Mouse (Mus musculus): ENCODE results near the gene Dus2. TPM values are rescaled to one million over a fixed set of nuclear protein-coding genes. Genes with fewer than 3 reads are reported as not detected.
"Not testable (repeated sequence)": the region's sequence is repeated elsewhere in the genome, so short reads cannot be mapped to it uniquely, and the experiment has no call there.

Dus2 gene
- polyA plus RNA-seq, 1 experiment from 2014 or later, result 24.4 TPM

DNA sequence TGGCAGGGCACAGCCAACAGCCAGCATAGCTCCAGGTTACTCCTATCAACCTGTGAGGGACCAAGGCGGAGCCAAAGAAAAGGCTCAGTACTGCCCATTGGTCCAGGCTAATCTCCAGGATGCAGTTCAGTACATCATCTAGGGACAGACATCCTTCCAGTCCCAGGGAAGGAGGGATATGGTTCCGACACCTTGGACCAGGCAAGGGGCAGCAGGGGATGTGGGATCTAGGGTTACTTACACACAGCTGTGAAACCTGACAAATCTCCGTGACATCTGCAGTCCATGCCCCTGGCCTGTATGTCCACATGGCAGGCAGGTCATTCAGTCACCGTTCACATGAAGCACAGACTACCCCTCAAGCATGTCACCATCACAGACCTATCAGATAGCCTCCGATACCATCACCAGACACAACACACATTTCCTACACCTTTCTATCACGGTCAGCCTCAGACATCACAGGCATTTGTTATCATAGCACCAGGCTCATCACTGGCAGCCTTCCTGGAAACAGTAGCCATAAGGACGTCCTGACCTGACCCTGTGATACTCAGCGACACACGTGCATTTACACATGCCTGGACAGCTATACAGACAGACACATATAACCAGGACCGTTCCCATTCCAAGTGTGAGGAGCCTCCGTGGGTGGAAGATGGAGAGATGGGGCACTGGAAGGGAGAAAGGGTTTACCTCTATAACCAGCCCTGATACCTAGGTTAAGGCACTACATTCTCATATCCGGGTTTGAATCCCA, 26.5 kb upstream of the Dus2 start:
- H3K36me3 ChIP-seq, result peaks cover 10% of the 10 kb centered on the region
- H3K27me3 ChIP-seq, result no peaks in the 10 kb centered on the region
- no peak for ATAC-seq (ENCODE audit: insufficient number of reproducible peaks, insufficient read depth, low FRiP score, low TSS enrichment, low read depth)
- peak overlapping the region; percentile 82 for H3K4me3 ChIP-seq (replicated peaks)
- 53% methylated on average over 12 of the region's 12 CpGs for WGBS
- peak overlapping the region; percentile 89 for H3K9ac ChIP-seq (replicated peaks)
- no peaks in the 10 kb centered on the region for H3K9me3 ChIP-seq
- peaks cover 28% of the 10 kb centered on the region for H3K4me1 ChIP-seq (replicated peaks)
- peak overlapping the region; percentile 84; the same call in 1 of the 2 replicates for H3K27ac ChIP-seq
- H3K4me2 ChIP-seq, result peak overlapping the region; percentile 73

DNA sequence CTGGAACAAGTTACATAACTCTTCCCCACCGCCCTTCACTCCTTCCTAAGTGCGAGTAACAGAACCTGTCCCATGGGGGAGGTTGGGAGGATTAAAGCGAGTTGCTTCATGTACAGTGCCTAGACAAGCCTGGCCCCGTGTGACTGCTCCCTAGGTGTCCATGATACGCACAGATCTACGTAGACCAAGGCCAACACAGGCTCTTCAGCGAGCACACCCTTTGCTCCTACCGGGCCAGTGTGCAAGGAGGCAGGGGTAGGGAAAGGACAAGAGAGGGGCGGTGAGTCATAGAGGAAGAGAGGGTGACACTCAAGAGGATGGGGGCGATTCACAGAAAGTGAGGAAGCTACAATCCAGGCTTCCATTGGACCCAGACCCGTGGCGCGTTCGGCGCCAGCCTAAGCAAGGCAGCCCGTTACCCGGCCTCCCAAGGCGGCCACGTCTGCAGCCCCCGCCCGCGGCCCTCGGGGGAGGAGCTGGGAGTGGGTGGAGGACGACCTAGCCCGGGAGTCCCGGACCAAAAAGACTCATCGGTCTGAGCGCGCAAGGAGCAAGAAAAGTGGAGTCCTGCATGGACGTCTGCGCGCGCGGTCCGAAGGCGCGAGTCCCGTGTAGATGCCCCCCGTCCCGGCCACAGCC, 25.8 kb upstream of the Dus2 start:
- H3K4me2 ChIP-seq, result peak overlapping the region; percentile 73
- ATAC-seq (ENCODE audit: insufficient number of reproducible peaks, insufficient read depth, low FRiP score, low TSS enrichment, low read depth), result peak; percentile 48
- peaks cover 28% of the 10 kb centered on the region for H3K4me1 ChIP-seq (replicated peaks)
- WGBS, result 2% methylated on average over 40 of the region's 40 CpGs
- peak overlapping the region; percentile 89 for H3K9ac ChIP-seq (replicated peaks)
- H3K9me3 ChIP-seq, result no peaks in the 10 kb centered on the region
- peak overlapping the region; percentile 82 for H3K4me3 ChIP-seq (replicated peaks)
- H3K36me3 ChIP-seq, result peaks cover 3% of the 10 kb centered on the region; the same call in 1 of the 2 replicates
- H3K27me3 ChIP-seq, result no peaks in the 10 kb centered on the region
- peak overlapping the region; percentile 84 for H3K27ac ChIP-seq

DNA sequence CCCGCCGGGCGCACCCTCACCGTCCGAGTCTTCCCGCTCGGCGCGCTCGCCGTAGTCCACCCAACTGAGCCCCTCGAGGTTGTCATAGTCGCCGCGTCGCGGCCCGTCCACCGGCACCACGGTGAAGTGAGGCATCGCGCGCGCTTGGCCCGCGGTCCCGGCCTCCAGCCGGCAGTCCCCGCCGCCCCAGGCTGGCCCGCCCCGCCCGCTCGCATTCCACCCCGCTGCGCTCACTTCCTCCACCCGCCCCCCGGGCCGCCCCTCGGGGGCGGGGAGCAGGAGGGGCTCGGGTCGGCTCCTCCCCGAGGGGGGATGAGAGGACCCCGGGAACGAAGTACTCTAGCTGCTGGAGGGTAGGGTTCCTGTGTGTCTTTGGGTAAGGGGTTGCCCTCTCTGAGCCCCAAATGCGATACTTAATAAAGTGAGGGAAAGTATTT, 25.2 kb upstream of the Dus2 start, which contains the start of gene Slc12a4:
TSS of gene Slc12a4 (minus strand) at position 193 of the 437 bp plus-strand sequence.
- Histone ChIP-seq H3K9me3 (no peaks in the 10 kb centered on the region), H3K4me3 (replicated peaks) (peak within 1 kb of the TSS; percentile 82), H3K36me3 (no peaks in the 10 kb centered on the region; the same call in 1 of the 2 replicates), H3K27ac (peak within 1 kb of the TSS; percentile 84), H3K27me3 (no peaks in the 10 kb centered on the region), H3K4me2 (peak within 1 kb of the TSS; percentile 73), H3K9ac (replicated peaks) (peak within 1 kb of the TSS; percentile 89), H3K4me1 (replicated peaks) (peaks cover 28% of the 10 kb centered on the region)
- peak; percentile 83 for ATAC-seq (ENCODE audit: insufficient number of reproducible peaks, insufficient read depth, low FRiP score, low TSS enrichment, low read depth)
- under 1% methylated on average over 47 of the region's 47 CpGs for WGBS

DNA sequence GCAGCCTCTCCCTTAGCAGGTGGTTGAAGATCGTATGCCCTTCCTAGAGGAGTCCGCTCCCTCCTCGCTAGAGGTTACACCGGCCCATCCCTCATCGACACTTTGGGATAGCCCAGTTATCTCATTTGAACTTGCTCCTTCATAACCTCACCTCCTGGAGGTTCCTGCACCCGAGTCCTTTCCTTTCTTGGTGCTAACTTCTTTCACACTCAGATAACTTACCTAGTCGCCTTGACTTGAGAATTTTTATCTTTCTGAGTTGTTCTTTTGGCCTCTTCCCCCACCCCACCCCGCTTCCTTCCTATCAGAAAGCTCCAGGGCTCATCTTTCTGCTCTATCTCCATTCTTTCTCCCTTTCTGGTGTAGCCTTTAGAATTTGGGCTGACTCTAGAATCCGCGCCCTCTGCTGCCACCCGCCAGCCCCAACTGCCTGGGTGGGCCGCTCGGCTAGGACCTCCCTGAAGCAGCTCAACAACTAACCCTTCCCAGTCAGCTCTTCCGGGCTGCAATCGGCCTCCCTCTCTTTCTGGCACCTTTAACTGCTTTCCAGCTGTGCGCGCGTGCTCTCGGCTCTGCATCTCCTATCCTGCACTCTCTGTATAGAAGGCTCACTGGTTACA, 24.3 kb upstream of the Dus2 start:
- Histone ChIP-seq H3K36me3 (no peaks in the 10 kb centered on the region; the same call in 1 of the 2 replicates), H3K27me3 (no peaks in the 10 kb centered on the region), H3K9ac (replicated peaks) (no peak overlapping the region), H3K4me2 (peak overlapping the region; percentile 73), H3K4me1 (replicated peaks) (peaks cover 28% of the 10 kb centered on the region), H3K4me3 (replicated peaks) (peak overlapping the region; percentile 82), H3K9me3 (no peaks in the 10 kb centered on the region), H3K27ac (peak overlapping the region; percentile 35; the same call in 1 of the 2 replicates)
- WGBS, result 7% methylated on average over 19 of the region's 19 CpGs
- ATAC-seq (ENCODE audit: insufficient number of reproducible peaks, insufficient read depth, low FRiP score, low TSS enrichment, low read depth), result no peak; the same call in 1 of the 2 replicates

DNA sequence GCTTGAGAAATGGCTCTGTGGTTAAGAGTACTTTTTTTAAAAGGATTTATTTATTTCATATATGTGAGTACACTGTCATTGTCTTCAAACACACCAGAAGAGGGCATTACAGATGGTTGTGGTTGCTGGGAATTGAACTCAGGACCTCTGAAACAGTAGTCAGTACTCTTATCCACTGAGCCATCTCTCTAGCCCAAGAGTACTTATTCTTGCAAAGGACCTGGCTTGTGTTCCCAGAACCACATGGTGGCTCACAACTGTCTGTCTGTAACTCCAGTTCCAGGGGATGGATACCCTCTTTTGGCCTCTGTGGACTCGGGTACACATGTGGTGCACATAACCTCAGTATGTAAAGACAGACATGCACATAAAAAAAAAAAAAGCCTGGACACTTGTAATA, 21.8 kb upstream of the Dus2 start:
- ATAC-seq (ENCODE audit: insufficient number of reproducible peaks, insufficient read depth, low FRiP score, low TSS enrichment, low read depth), result no peak
- no peaks in the 10 kb centered on the region for H3K27me3 ChIP-seq
- no peaks in the 10 kb centered on the region for H3K9me3 ChIP-seq
- H3K4me3 ChIP-seq (replicated peaks), result no peak overlapping the region
- no peak overlapping the region for H3K27ac ChIP-seq
- WGBS, result 65% methylated on average over 1 of the region's 1 CpGs
- H3K4me1 ChIP-seq (replicated peaks), result peaks cover 21% of the 10 kb centered on the region
- H3K9ac ChIP-seq (replicated peaks), result no peak overlapping the region
- H3K36me3 ChIP-seq, result no peaks in the 10 kb centered on the region
- no peak overlapping the region for H3K4me2 ChIP-seq

DNA sequence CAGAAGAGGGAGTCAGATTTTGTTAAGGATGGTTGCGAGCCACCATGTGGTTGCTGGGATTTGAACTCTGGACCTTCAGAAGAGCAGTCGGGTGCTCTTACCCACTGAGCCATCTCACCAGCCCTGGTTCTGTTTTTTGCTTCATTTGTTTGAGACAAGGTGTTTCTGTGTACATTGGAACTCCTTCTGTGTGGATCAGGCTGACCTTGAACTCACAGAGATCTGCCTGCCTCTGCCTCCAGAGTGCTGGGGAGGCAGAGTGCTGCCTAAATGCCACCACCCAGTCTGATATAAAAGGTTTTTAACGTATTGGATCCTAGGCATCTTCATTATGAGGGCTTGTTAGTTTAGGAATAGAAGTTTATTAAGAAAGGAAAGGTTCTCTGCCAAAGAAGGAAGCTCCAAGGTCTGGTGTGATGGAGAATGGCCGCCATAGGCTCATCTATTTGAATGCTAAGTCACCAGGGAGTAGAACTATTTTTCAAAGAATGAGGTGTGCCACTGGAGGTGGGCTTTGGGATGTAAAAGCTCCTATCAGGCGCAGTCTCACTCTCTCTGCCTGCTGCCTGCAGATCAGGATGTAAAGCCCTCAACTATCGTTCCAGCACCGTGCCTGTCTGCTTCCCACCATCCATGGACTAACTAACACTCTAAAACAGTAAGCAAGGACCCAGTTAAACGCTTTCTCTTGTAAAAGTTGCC, 20.0 kb upstream of the Dus2 start:
- H3K4me1 ChIP-seq (replicated peaks), result peaks cover 11% of the 10 kb centered on the region
- 76% methylated on average over 8 of the region's 8 CpGs for WGBS

DNA sequence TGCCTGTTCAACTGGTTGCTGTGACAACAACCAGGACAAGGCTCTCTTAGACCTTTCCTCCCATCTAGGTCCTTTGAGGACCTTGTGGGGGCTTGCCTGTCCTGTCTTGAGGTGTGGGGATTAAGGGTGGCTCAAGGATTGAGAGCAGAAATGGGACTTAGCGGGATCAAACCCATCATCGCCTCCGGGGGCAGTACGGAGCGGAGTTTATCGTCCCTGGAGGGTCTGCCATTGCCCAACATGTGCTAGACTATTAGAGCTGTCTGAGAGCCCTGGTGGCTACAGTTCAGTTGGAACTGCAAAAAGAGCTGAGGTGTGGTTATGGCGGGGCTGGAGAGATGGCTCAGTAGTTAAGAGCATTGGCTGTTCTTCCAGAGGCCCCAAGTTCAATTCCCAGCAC, 15.8 kb upstream of the Dus2 start:
- H3K4me2 ChIP-seq, result no peak overlapping the region
- H3K9ac ChIP-seq (replicated peaks), result no peak overlapping the region
- H3K9me3 ChIP-seq, result 0 out of 2 replicates have a peak, but pooled peaks cover 3% of the 10 kb centered on the region
- no peaks in the 10 kb centered on the region for H3K27me3 ChIP-seq
- H3K4me3 ChIP-seq (replicated peaks), result no peak overlapping the region
- H3K27ac ChIP-seq, result no peak overlapping the region
- no peaks in the 10 kb centered on the region for H3K4me1 ChIP-seq (replicated peaks)
- H3K36me3 ChIP-seq, result no peaks in the 10 kb centered on the region
- 64% methylated on average over 7 of the region's 7 CpGs for WGBS
- ATAC-seq (ENCODE audit: insufficient number of reproducible peaks, insufficient read depth, low FRiP score, low TSS enrichment, low read depth), result no peak

More for the DNA sequence above, 20.0 kb upstream of the Dus2 start:
- ATAC-seq (ENCODE audit: insufficient number of reproducible peaks, insufficient read depth, low FRiP score, low TSS enrichment, low read depth), result no peak
- H3K4me3 ChIP-seq (replicated peaks), result no peak overlapping the region
- no peak overlapping the region for H3K27ac ChIP-seq
- H3K9ac ChIP-seq (replicated peaks), result no peak overlapping the region
- no peaks in the 10 kb centered on the region for H3K27me3 ChIP-seq
- no peaks in the 10 kb centered on the region for H3K36me3 ChIP-seq
- H3K4me2 ChIP-seq, result no peak overlapping the region
- H3K9me3 ChIP-seq, result no peaks in the 10 kb centered on the region

DNA sequence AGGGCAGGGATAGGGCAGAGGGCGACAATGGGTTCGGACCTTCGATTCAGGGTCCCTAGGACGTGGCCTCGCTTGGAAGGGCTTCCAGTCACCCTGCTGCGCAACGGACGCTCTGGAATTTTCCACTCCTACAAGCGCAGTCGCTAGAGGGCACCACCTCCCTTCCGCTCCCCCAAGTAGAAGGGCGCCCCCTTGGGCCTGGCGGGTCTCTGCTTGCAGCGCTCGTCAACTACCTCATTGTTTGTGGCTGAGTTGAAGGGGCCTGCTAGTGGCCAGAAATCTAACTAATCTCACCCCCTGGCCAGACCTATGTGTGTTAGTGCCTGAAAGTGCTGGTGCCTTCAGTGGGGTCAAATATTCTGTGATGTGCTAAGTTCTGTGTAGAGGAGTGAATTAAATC, 11.8 kb upstream of the Dus2 start, which contains the start of gene Dpep3:
TSS of gene Dpep3 (minus strand) at position 105 of the 400 bp plus-strand sequence.
- no peak for ATAC-seq (ENCODE audit: insufficient number of reproducible peaks, insufficient read depth, low FRiP score, low TSS enrichment, low read depth)
- 93% methylated on average over 15 of the region's 15 CpGs for WGBS
- Histone ChIP-seq H3K9ac (replicated peaks) (no peak within 1 kb of the TSS), H3K27ac (no peak within 1 kb of the TSS), H3K4me3 (replicated peaks) (no peak within 1 kb of the TSS), H3K4me2 (no peak within 1 kb of the TSS), H3K27me3 (no peaks in the 10 kb centered on the region), H3K9me3 (0 out of 2 replicates have a peak, but pooled peaks cover 3% of the 10 kb centered on the region), H3K4me1 (replicated peaks) (no peaks in the 10 kb centered on the region), H3K36me3 (no peaks in the 10 kb centered on the region)

DNA sequence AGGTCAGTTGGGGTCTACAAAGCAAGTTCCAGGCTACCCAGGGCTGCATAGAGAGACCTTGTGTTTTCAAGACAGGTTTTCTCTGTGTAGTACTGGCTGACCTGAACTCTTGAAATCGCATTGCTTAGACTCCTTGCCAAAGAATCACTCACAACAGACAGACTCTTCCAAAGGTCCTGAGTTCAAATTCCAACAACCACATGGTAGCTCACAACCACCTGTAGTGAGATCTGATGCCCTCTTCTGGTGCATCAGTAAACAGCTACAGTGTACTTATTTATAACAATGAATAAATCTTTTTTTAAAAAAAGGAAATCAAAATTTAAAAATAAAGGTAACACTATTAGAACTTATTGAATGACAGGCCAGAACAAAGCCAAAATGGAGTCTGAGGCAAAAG, 10.0 kb upstream of the Dus2 start:
- Histone ChIP-seq H3K36me3 (no peaks in the 10 kb centered on the region), H3K27ac (no peak overlapping the region), H3K4me2 (no peak overlapping the region), H3K9me3 (0 out of 2 replicates have a peak, but pooled peaks cover 3% of the 10 kb centered on the region), H3K27me3 (no peaks in the 10 kb centered on the region), H3K4me1 (replicated peaks) (no peaks in the 10 kb centered on the region), H3K4me3 (replicated peaks) (no peak overlapping the region), H3K9ac (replicated peaks) (no peak overlapping the region)
- 91% methylated on average over 1 of the region's 1 CpGs for WGBS
- ATAC-seq (ENCODE audit: insufficient number of reproducible peaks, insufficient read depth, low FRiP score, low TSS enrichment, low read depth), result no peak

DNA sequence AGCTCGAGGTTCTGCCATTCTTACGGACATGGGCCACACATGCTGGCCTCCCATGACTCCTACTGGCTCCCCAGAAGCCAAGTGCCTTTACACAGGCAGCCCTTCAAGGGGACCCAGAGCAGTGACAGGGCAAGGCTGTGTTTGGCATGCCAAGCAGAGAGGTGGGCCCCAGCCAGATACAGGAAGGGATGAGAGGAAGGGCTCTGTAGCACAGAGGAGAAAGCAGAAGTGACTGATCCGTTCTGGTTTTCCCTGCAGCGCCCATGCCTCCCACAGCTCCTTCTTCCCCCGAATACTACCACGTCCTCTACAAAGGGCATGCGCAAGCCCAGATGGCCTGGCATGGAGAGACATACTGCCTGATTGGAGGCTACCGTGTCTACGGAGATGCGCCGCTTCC, 7.7 kb upstream of the Dus2 start:
- not testable (repeated sequence) for H3K9ac ChIP-seq (replicated peaks); H3K4me1 ChIP-seq (replicated peaks); H3K4me2 ChIP-seq; H3K27me3 ChIP-seq; H3K9me3 ChIP-seq; H3K27ac ChIP-seq; ATAC-seq (ENCODE audit: insufficient number of reproducible peaks, insufficient read depth, low FRiP score, low TSS enrichment, low read depth); H3K4me3 ChIP-seq (replicated peaks); H3K36me3 ChIP-seq
- 79% methylated on average over 11 of the region's 11 CpGs for WGBS
